Mouse (Mus musculus) liver, adult 2 months (tissue): ENCODE measurements around the gene Hacd4. TPM values are rescaled to one million over a fixed set of nuclear protein-coding genes. Genes with fewer than 3 reads are reported as not detected.
A peak's percentile ranks its signal among the peaks of the same experiment; 100 is the strongest.

Experiments used
- DNase-seq: peaks from one replicate; pipeline ENCODE4 v3.0.0-alpha.2; 2011; ENCODE audit warnings: low read depth, low spot score; ENCODE audit errors: extremely low read depth
- H3K27ac ChIP-seq: fragments of 200-500 bp; replicated peaks from 2 replicates; pipeline ENCODE4 v1.5.1; 2012; ENCODE audit warnings: low read depth, mild to moderate bottlenecking, control low read depth, inconsistent platforms, low read length; ENCODE audit not compliant: insufficient read depth
- H3K27me3 ChIP-seq: fragments of 200-500 bp; 2 replicates; pipeline ENCODE4 v1.6.1; 2012; ENCODE audit warnings: mild to moderate bottlenecking, moderate library complexity, low read length, inconsistent platforms; ENCODE audit not compliant: control insufficient read depth, insufficient read depth
- H3K36me3 ChIP-seq: fragments of 200-500 bp; 2 replicates; pipeline ENCODE4 v1.6.1; 2012; ENCODE audit warnings: low read length, inconsistent platforms; ENCODE audit not compliant: control insufficient read depth, insufficient read depth
- H3K4me1 ChIP-seq: fragments of 200-500 bp; 2 replicates; pipeline ENCODE4 v1.6.1; 2011; ENCODE audit warnings: low read length; ENCODE audit not compliant: control insufficient read depth, insufficient read depth
- H3K4me3 ChIP-seq: fragments of 200-500 bp; 2 replicates; pipeline ENCODE4 v1.5.1; 2011; ENCODE audit warnings: low read depth, mild to moderate bottlenecking, control low read depth, low read length, moderate library complexity; ENCODE audit not compliant: insufficient read depth
- H3K79me2 ChIP-seq: fragments of 200-500 bp; 2 replicates; pipeline ENCODE4 v1.6.1; 2012; ENCODE audit warnings: inconsistent platforms, mild to moderate bottlenecking, low read length, moderate library complexity; ENCODE audit not compliant: control insufficient read depth, insufficient read depth
- H3K9ac ChIP-seq: fragments of 200-500 bp; 2 replicates; pipeline ENCODE4 v1.6.1; 2012; ENCODE audit warnings: low read depth, mild to moderate bottlenecking, control low read depth, inconsistent platforms, low read length
- CTCF ChIP-seq: fragments of 200-500 bp; IDR thresholded peaks from 2 replicates; pipeline ENCODE4 v1.5.1; 2011; ENCODE audit warnings: low read depth, low read length, control low read depth
- POLR2A ChIP-seq: fragments of 200-500 bp; IDR thresholded peaks from 2 replicates; pipeline ENCODE4 v1.6.1; 2011; ENCODE audit warnings: low read length, control low read depth; ENCODE audit not compliant: insufficient read depth; ENCODE audit errors: extremely low read depth
- WGBS: fragments of 180-500 bp; shearing (Covaris S2); methylation state at CpG from one replicate; pipeline ENCODE4 v1.1.7; 2018; 5-methylcytosine and 5-hydroxymethylcytosine counted together
- polyA plus RNA-seq: library from polyadenylated mRNA; depleted of rRNA; stranded (reverse); fragments of >200 nt; gene quantifications from 2 replicates; pipeline ENCODE4 v1.2.3, GENCODE M21; 2012
- total RNA-seq: library from RNA; depleted of rRNA; stranded (reverse); fragments of >200 nt; gene quantifications from 2 replicates; pipeline ENCODE4 v1.2.3, GENCODE M21; 2014

Gene Hacd4
- total and polyA plus RNA-seq, 2 experiments = 0.27 to 1.8 TPM

DNA sequence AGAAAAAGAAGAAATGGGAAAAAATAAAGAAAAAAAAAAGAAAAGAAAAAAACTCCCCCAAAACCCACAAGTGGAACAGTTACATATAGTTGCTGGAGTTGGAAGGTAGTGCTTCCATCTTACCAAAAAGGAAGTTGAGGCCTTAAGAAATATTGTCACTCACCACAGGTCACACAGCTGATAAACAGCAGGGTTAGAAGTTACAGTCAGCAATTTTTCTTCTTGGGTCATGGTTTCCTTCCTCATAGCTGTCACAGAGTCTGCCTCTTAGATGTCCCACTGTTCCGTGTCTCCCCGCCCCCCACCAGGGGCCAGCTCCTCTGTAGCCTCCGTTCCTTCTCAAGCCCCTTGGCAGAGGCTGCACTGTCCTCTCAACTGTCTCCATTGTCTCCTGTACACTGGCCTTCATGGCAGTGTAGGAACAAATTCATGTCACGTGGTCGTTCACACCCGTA lies 968 bp upstream of the Hacd4 start:
- TF ChIP-seq CTCF = no peak
- TF ChIP-seq POLR2A = no peak
- DNase-seq = peak; percentile 39
- Histone ChIP-seq H3K4me1 (no peaks in the 10 kb centered on the region; the same call in 1 of the 2 replicates), H3K9ac (no peak overlapping the region), H3K27me3 (no peaks in the 10 kb centered on the region), H3K27ac (no peak overlapping the region), H3K79me2 (no peaks in the 10 kb centered on the region), H3K4me3 (no peak overlapping the region), H3K36me3 (no peaks in the 10 kb centered on the region)
- WGBS = 72% methylated on average over 6 of the region's 6 CpGs

DNA sequence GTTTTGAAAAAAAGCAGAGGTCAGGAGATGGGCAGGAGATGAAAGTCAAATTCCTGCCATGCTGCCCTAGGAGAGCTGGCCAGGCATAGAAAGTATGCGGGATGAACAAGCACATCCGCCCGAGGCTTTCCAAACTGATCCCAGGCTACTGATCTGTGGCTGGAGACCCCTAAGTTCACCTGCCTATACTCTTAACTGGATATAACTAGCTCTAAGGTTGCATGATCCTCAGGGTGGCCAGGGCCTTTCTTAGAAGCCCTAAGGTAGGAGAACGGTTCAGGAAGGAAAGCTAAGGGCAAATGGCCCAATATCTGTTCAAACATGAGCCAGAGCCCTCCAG lies 232 bp upstream of the Hacd4 start:
- no peak overlapping the region for H3K4me3 ChIP-seq
- no peaks in the 10 kb centered on the region for H3K36me3 ChIP-seq
- WGBS = 17% methylated on average over 4 of the region's 4 CpGs
- no peak for DNase-seq
- no peak for TF ChIP-seq POLR2A
- no peak for TF ChIP-seq CTCF
- H3K4me1 ChIP-seq = no peaks in the 10 kb centered on the region; the same call in 1 of the 2 replicates
- H3K79me2 ChIP-seq = no peaks in the 10 kb centered on the region
- no peak overlapping the region for H3K27ac ChIP-seq
- H3K9ac ChIP-seq = no peak overlapping the region
- no peaks in the 10 kb centered on the region for H3K27me3 ChIP-seq

DNA sequence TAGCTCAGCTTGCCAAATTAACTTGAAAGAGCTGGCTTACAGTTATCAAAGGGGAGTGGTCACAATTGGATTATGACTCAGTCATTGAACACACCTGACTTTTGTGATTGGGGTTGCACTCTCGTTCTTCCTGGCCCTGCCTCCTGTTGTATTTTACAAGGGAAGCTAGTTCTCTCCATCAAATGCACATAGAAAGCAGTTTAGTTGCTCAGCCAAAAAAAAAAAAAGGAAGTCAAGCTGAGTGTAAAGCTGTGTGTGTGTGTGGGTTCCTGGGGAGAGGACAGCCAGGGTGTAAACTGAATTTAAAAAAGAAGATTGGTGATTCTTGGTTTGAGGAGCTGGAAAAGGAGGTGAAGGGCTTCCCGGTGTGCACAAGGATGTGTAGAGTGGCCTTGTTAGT lies 811 bp downstream of the Hacd4 start:
- no peaks in the 10 kb centered on the region for H3K79me2 ChIP-seq
- peak; percentile 4 for DNase-seq
- no peak overlapping the region for H3K4me3 ChIP-seq
- 50% methylated on average over 2 of the region's 2 CpGs for WGBS
- TF ChIP-seq CTCF (no peak), POLR2A (no peak)
- H3K4me1 ChIP-seq = no peaks in the 10 kb centered on the region; the same call in 1 of the 2 replicates
- H3K36me3 ChIP-seq = no peaks in the 10 kb centered on the region
- H3K27ac ChIP-seq = no peak overlapping the region
- H3K27me3 ChIP-seq = no peaks in the 10 kb centered on the region
- no peak overlapping the region for H3K9ac ChIP-seq

DNA sequence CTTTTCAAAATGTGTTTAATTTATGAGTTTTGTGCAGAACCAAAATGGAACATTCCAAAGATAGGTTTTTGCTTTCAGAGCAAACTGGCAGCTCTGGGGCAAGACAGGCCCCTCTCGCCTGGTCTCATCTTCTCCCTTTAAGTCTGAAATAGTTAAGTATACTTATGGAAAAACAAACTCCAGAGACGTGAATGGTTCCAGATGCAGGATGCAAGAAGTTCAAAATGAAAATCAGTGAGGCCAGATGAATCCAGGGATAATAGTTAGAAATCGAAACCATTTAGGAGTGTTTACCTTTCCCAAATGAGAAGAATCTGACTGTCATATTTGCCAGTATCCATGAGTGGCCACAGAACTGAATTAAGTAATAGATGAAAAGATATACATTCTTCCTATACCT lies 1.6 kb downstream of the Hacd4 start:
- DNase-seq = no peak
- no peak overlapping the region for H3K27ac ChIP-seq
- WGBS = 80% methylated on average over 3 of the region's 3 CpGs
- no peak overlapping the region for H3K4me3 ChIP-seq
- no peak for TF ChIP-seq CTCF
- TF ChIP-seq POLR2A = no peak
- no peaks in the 10 kb centered on the region for H3K36me3 ChIP-seq
- H3K79me2 ChIP-seq = no peaks in the 10 kb centered on the region
- no peak overlapping the region for H3K9ac ChIP-seq
- no peaks in the 10 kb centered on the region for H3K27me3 ChIP-seq
- no peaks in the 10 kb centered on the region; the same call in 1 of the 2 replicates for H3K4me1 ChIP-seq

DNA sequence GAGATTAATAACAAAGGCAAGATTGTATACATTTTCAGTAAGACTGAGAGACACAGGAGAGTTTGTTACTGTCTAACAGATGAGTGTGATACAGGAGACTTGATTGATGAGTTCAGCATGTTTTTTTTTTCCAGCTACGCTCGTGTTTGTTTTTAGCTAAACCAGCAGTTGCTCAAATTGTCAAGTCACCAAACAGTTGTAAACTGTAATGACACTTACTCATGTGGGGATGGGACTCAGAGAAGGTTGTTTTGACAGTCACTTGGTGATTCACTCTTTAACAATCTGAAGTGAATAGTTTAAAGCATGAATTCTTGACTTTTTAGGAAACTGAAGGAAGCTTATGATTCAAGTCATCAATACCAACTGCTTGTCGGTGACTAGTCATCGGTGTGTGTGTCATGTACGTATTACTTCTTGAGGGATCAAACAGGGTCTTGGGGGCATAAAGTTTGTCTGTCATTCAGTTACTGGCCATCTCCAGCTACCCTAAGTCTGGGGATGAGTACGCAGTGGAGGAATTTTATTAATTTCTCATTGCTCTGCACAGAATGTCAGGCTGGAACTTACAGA lies 2.0 kb downstream of the Hacd4 start:
- no peak for DNase-seq
- Histone ChIP-seq H3K9ac (no peak overlapping the region), H3K27ac (no peak overlapping the region), H3K4me3 (no peak overlapping the region), H3K36me3 (no peaks in the 10 kb centered on the region), H3K79me2 (no peaks in the 10 kb centered on the region), H3K27me3 (no peaks in the 10 kb centered on the region), H3K4me1 (no peaks in the 10 kb centered on the region; the same call in 1 of the 2 replicates)
- TF ChIP-seq CTCF = no peak
- TF ChIP-seq POLR2A = no peak
- WGBS = 82% methylated on average over 6 of the region's 6 CpGs

DNA sequence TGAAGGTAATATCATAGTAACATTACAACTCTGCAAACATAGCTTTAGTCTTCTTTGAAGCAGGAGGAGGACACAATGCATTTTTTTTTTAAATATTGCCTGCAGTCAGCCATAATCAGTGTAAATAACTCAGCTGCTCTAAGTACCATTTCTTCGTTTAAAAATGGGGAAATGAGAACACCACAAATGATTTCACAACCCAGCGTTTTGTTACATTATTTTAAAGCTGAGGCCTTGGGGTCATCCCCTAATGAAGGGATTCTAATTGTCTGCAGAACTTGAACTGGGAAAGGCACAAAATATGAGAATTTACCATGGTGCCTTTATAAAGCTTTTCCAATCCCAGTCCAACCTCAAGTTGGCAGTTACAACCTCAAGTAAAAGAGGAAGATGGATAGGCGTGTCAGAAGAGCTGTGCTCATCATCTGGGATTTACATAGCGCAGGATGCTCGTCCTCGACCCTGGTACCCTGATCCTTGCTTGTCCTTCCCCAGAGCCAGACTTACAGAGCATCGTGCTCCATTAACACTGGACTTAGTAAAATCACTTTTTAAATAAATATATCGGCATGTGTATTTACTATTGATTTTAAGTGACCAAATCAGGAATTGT lies 6.2 kb downstream of the Hacd4 start:
- H3K79me2 ChIP-seq = no peaks in the 10 kb centered on the region
- DNase-seq = peak; percentile 19
- no peak overlapping the region for H3K4me3 ChIP-seq
- H3K9ac ChIP-seq = no peak overlapping the region
- WGBS = 80% methylated on average over 8 of the region's 8 CpGs
- H3K27ac ChIP-seq = no peak overlapping the region
- no peak for TF ChIP-seq POLR2A
- H3K36me3 ChIP-seq = no peaks in the 10 kb centered on the region
- H3K27me3 ChIP-seq = no peaks in the 10 kb centered on the region
- no peaks in the 10 kb centered on the region for H3K4me1 ChIP-seq
